Mouse (Mus musculus) liver, postnatal 0 days (tissue): Measurements from ENCODE around the gene Gm20532.

Source experiments
- CTCF ChIP-seq: sonication (generic); IDR thresholded peaks from 2 replicates; pipeline ENCODE4 v1.5.1; 2016; ENCODE audit warnings: antibody characterized with exemption, low read depth
- EP300 ChIP-seq: IDR thresholded peaks from 2 replicates; pipeline ENCODE4 v1.6.1; 2016; ENCODE audit warnings: antibody characterized with exemption, low read depth, mild to moderate bottlenecking

- no peak for TF ChIP-seq CTCF
- TF ChIP-seq EP300, result no peak
These were observed 46.9 kb upstream of the Gm20532 start for GRCm38 (mm10) chr2:26539516-26539915.
